Mouse (Mus musculus) bone marrow macrophage, adult 2 months (primary cell): ENCODE results near the gene D430019H16Rik.

Source experiments
- CTCF ChIP-seq: IDR thresholded peaks from 2 replicates; pipeline ENCODE4 v1.5.1; 2012; ENCODE audit warnings: low read depth, mild to moderate bottlenecking, low read length, moderate library complexity
- POLR2A ChIP-seq: IDR thresholded peaks from 2 replicates; pipeline ENCODE4 v1.6.1; 2012; ENCODE audit warnings: mild to moderate bottlenecking, low read depth, low read length, borderline replicate concordance

DNA sequence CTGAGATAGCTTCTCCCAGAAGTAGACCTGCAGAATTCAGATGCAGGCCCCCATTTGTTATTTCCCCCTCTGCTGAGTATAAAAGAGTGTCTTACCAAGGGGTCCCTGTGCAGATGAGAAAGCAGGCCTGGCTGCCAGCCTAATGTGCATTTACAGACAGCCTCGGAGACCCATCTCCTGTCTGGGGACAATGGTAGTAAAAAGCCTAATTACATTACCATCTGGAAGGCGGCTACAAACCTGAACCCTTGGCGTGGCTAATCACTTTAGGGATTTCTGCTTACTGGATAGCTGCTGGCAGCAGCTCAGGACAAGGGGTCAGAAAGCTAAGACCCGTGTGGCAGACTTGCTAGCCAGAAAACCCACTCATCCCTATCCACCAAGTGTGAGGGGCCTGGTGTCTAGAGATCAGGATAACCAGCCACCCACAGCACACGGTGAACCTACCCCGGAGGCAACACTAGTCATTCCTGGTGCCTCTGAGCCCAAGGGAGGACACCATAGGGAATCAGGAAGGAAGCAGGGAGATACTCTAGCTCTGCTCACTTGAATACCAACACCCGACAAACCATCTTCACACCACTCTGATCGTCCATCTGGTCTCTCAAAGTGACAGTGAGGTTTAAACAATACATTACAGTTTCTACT lies 78.2 kb downstream of the D430019H16Rik start:
- TF ChIP-seq POLR2A (no peak), CTCF (no peak)
